Mouse (Mus musculus) mesoderm, embryonic 11.5 days (tissue): ENCODE measurements around the gene Bmp7.

Experiments used
- DNase-seq: peaks from one replicate; pipeline ENCODE4 v3.0.0-alpha.2; 2012; ENCODE audit warnings: low read depth, low spot score

Gene Bmp7

GRCm38 (mm10) chr2:172940003-172940798, at the start of gene Bmp7:
Gene Bmp7 (minus strand): TSS chr2:172940321.
- peak; percentile 84 for DNase-seq

GRCm38 (mm10) chr2:172982776-172983561, 42.8 kb upstream of the Bmp7 start:
- no peak for DNase-seq

- no peak for DNase-seq
Measured at GRCm38 (mm10) chr2:172979666-172980345, 39.7 kb upstream of the Bmp7 start.

GRCm38 (mm10) chr2:172978131-172978633, 38.1 kb upstream of the Bmp7 start:
- no peak for DNase-seq

GRCm38 (mm10) chr2:172977409-172978130, 37.4 kb upstream of the Bmp7 start, which contains the start of gene Spo11:
Gene Spo11 (plus strand): TSS chr2:172977700.
- DNase-seq = no peak

GRCm38 (mm10) chr2:172976661-172977238, 36.6 kb upstream of the Bmp7 start:
- DNase-seq = no peak

GRCm38 (mm10) chr2:172975159-172975558, 35.0 kb upstream of the Bmp7 start:
- DNase-seq = no peak

- DNase-seq = no peak
Measured at GRCm38 (mm10) chr2:172974701-172975100, 34.6 kb upstream of the Bmp7 start.

- DNase-seq = no peak
Measured at GRCm38 (mm10) chr2:172973806-172974565, 33.9 kb upstream of the Bmp7 start.

GRCm38 (mm10) chr2:172971865-172972264, 31.7 kb upstream of the Bmp7 start:
- DNase-seq = no peak

GRCm38 (mm10) chr2:172966480-172966879, 26.4 kb upstream of the Bmp7 start:
- DNase-seq = no peak

- DNase-seq = peak; percentile 49
Measured at GRCm38 (mm10) chr2:172965249-172965648, 25.1 kb upstream of the Bmp7 start.

- DNase-seq = no peak
Measured at GRCm38 (mm10) chr2:172961211-172961610, 21.1 kb upstream of the Bmp7 start.

GRCm38 (mm10) chr2:172960350-172960749, 20.2 kb upstream of the Bmp7 start:
- DNase-seq = no peak

GRCm38 (mm10) chr2:172959006-172959768, 19.1 kb upstream of the Bmp7 start:
- DNase-seq = no peak

GRCm38 (mm10) chr2:172958579-172958978, 18.5 kb upstream of the Bmp7 start:
- DNase-seq = no peak

GRCm38 (mm10) chr2:172951976-172952375, 11.9 kb upstream of the Bmp7 start:
- no peak for DNase-seq

GRCm38 (mm10) chr2:172950722-172951121, 10.6 kb upstream of the Bmp7 start:
- no peak for DNase-seq

- DNase-seq = no peak
Measured at GRCm38 (mm10) chr2:172950119-172950676, 10.1 kb upstream of the Bmp7 start.
